Mouse (Mus musculus): Measurements from ENCODE around the gene Cnnm1. TPM values are rescaled to one million over a fixed set of nuclear protein-coding genes. Genes with fewer than 3 reads are reported as not detected.

Gene Cnnm1
- polyA plus RNA-seq, 1 experiment from 2014 or later: 0.29 TPM

DNA sequence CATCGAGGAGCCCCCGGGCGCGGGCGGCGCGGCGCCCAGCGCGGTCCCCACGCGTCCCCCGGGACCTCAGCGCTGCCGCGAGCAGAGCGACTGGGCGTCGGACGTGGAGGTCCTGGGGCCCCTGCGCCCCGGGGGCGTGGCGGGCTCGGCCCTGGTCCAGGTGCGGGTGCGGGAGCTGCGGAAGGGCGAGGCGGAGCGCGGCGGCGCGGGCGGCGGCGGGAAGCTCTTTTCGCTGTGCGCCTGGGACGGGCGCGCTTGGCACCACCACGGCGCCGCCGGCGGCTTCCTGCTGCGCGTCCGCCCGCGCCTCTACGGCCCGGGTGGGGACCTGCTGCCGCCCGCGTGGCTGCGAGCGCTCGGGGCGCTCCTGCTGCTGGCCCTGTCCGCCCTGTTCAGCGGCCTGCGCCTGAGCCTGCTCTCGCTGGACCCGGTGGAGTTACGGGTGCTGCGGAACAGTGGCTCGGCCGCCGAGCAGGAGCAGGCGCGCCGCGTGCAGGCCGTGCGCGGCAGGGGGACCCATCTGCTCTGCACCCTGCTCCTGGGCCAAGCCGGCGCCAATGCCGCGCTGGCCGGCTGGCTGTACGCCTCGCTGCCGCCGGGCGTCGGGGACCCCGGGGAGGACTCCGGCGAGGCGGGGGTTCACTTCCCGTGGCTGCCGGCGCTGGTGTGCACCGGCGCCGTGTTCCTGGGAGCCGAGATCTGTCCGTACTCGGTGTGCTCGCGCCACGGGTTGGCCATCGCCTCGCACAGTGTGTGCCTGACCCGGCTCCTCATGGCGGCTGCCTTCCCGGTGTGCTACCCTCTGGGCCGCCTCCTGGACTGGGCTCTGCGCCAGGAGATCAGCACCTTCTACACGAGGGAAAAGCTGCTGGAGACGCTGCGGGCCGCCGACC is 778 bp downstream of the Cnnm1 start:
- peak overlapping the region; percentile 63 for H3K9ac ChIP-seq (ENCODE audit: low read length)
- no peak overlapping the region for H3K27ac ChIP-seq (ENCODE audit: low read depth, low read length)
- ATAC-seq (ENCODE audit: insufficient read depth, low FRiP score, low TSS enrichment) (peak; percentile 74), DNase-seq (ENCODE audit: low spot score) (peak; percentile 68)
- WGBS: under 1% methylated on average over 100 of the region's 118 CpGs
- H3K36me3 ChIP-seq (ENCODE audit: control insufficient read depth, insufficient read depth, low read length): no peaks in the 10 kb centered on the region
- no peaks in the 10 kb centered on the region for H3K9me3 ChIP-seq (ENCODE audit: control insufficient read depth, low read length)
- H3K4me3 ChIP-seq (ENCODE audit: low read depth, low read length): peak overlapping the region; percentile 70
- H3K27me3 ChIP-seq (ENCODE audit: control insufficient read depth, insufficient read depth, low read length): peaks cover 30% of the 10 kb centered on the region
- peak overlapping the region; percentile 100 for H3K4me2 ChIP-seq (ENCODE audit: low read depth)
- H3K4me1 ChIP-seq (ENCODE audit: control insufficient read depth, insufficient read depth, low read length): no peaks in the 10 kb centered on the region

DNA sequence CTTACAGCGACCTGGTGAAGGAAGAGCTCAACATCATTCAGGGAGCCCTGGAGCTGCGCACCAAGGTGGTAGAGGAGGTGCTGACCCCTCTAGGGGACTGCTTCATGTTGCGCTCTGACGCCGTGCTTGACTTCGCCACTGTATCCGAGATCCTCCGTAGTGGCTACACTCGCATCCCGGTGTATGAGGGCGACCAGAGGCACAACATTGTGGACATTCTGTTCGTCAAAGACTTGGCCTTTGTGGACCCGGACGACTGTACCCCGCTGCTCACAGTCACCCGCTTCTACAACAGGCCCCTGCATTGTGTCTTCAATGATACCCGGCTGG is 1.4 kb downstream of the Cnnm1 start:
- peaks cover 30% of the 10 kb centered on the region for H3K27me3 ChIP-seq (ENCODE audit: control insufficient read depth, insufficient read depth, low read length)
- H3K36me3 ChIP-seq (ENCODE audit: control insufficient read depth, insufficient read depth, low read length): no peaks in the 10 kb centered on the region
- H3K9ac ChIP-seq (ENCODE audit: low read length): peak overlapping the region; percentile 63; the same call in 1 of the 2 replicates
- peak overlapping the region; percentile 100 for H3K4me2 ChIP-seq (ENCODE audit: low read depth)
- ATAC-seq (ENCODE audit: insufficient read depth, low FRiP score, low TSS enrichment) (0 out of 2 replicates have a peak, but pooled peaks have one; percentile 24), DNase-seq (ENCODE audit: low spot score) (no peak)
- H3K9me3 ChIP-seq (ENCODE audit: control insufficient read depth, low read length): no peaks in the 10 kb centered on the region
- 13% methylated on average over 17 of the region's 17 CpGs for WGBS
- peak overlapping the region; percentile 70 for H3K4me3 ChIP-seq (ENCODE audit: low read depth, low read length)
- H3K4me1 ChIP-seq (ENCODE audit: control insufficient read depth, insufficient read depth, low read length): no peaks in the 10 kb centered on the region
- no peak overlapping the region for H3K27ac ChIP-seq (ENCODE audit: low read depth, low read length)

DNA sequence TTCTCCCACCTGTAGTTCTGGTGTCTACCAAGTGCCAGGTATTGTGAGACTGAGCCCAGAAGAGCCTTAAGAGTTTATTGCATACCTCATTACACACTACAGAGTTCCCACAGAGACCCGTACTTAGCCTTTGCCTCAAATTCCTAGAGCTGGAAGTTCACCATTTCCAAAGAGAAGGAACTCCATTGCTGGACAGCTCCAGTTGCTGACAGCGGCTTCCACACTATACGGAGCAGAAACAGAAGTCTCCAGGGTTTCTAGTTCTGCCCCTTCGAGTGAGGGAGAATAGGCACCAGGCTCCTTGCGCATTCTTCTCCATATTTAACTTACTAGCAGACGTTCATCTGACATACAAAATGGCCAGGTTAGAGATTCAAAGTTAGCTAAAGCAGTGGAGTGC is 2.0 kb downstream of the Cnnm1 start:
- Histone ChIP-seq H3K27ac (ENCODE audit: low read depth, low read length) (no peak overlapping the region), H3K9me3 (ENCODE audit: control insufficient read depth, low read length) (no peaks in the 10 kb centered on the region), H3K4me2 (ENCODE audit: low read depth) (no peak overlapping the region), H3K4me3 (ENCODE audit: low read depth, low read length) (no peak overlapping the region), H3K4me1 (ENCODE audit: control insufficient read depth, insufficient read depth, low read length) (no peaks in the 10 kb centered on the region), H3K9ac (ENCODE audit: low read length) (no peak overlapping the region), H3K36me3 (ENCODE audit: control insufficient read depth, insufficient read depth, low read length) (no peaks in the 10 kb centered on the region), H3K27me3 (ENCODE audit: control insufficient read depth, insufficient read depth, low read length) (peaks cover 30% of the 10 kb centered on the region)
- ATAC-seq (ENCODE audit: insufficient read depth, low FRiP score, low TSS enrichment) (no peak), DNase-seq (ENCODE audit: low spot score) (no peak)
- 36% methylated on average over 6 of the region's 6 CpGs for WGBS

DNA sequence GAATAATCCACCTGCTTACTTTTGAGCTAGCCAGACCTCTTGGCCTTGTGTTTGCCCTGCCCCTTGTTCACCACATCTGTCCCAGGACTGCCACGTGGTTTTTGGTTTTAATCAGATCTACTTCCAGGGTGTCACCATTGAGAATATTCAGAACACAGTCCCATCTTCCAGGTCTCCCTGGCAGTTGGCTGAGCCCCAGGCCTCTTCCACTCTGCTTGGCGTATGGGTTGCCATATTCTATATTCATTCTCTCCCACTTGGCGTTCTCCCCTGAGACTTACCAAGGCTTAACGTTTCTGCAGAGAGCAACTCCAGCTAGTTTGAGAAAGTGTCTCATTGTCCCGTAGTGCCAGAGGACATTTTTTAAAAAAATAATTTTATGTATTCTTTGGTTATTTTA is 2.7 kb downstream of the Cnnm1 start:
- H3K27ac ChIP-seq (ENCODE audit: low read depth, low read length): no peak overlapping the region
- 89% methylated on average over 5 of the region's 5 CpGs for WGBS
- H3K27me3 ChIP-seq (ENCODE audit: control insufficient read depth, insufficient read depth, low read length): peaks cover 30% of the 10 kb centered on the region
- H3K36me3 ChIP-seq (ENCODE audit: control insufficient read depth, insufficient read depth, low read length): no peaks in the 10 kb centered on the region
- ATAC-seq (ENCODE audit: insufficient read depth, low FRiP score, low TSS enrichment) (no peak), DNase-seq (ENCODE audit: low spot score) (no peak)
- H3K4me1 ChIP-seq (ENCODE audit: control insufficient read depth, insufficient read depth, low read length): no peaks in the 10 kb centered on the region
- no peak overlapping the region for H3K4me2 ChIP-seq (ENCODE audit: low read depth)
- H3K4me3 ChIP-seq (ENCODE audit: low read depth, low read length): no peak overlapping the region
- no peaks in the 10 kb centered on the region for H3K9me3 ChIP-seq (ENCODE audit: control insufficient read depth, low read length)
- no peak overlapping the region for H3K9ac ChIP-seq (ENCODE audit: low read length)

DNA sequence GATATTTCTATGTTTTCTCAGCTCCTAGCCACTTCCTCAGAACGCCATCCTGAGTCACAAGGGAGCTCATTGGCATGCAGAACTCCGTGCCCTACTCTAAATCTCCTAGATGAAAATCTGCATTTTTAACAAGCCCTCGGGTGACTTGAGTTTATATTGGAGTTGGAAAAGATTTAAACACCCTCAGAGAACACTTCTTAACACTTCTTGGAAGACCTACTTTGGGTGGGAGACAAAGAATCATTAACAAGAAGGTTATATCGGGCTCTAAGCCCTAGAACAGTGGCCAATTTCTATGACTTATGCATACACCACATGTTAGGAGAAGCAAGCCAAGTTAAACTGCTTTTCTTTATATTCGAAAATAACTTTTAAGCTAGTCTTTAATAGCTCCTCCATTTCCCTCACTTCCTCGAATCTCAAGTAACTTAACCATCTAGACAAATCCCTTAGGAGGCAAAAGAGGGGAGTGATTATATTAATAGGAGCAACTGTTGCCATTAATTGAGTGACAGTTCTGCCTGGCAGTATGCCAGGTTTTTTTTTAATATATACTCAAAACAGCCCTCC is 4.5 kb downstream of the Cnnm1 start:
- Histone ChIP-seq H3K9ac (ENCODE audit: low read length) (no peak overlapping the region), H3K27me3 (ENCODE audit: control insufficient read depth, insufficient read depth, low read length) (peaks cover 27% of the 10 kb centered on the region), H3K4me2 (ENCODE audit: low read depth) (no peak overlapping the region), H3K27ac (ENCODE audit: low read depth, low read length) (no peak overlapping the region), H3K4me3 (ENCODE audit: low read depth, low read length) (no peak overlapping the region), H3K4me1 (ENCODE audit: control insufficient read depth, insufficient read depth, low read length) (no peaks in the 10 kb centered on the region), H3K9me3 (ENCODE audit: control insufficient read depth, low read length) (no peaks in the 10 kb centered on the region), H3K36me3 (ENCODE audit: control insufficient read depth, insufficient read depth, low read length) (no peaks in the 10 kb centered on the region)
- ATAC-seq (ENCODE audit: insufficient read depth, low FRiP score, low TSS enrichment) (no peak), DNase-seq (ENCODE audit: low spot score) (no peak)
- 82% methylated on average over 6 of the region's 6 CpGs for WGBS

DNA sequence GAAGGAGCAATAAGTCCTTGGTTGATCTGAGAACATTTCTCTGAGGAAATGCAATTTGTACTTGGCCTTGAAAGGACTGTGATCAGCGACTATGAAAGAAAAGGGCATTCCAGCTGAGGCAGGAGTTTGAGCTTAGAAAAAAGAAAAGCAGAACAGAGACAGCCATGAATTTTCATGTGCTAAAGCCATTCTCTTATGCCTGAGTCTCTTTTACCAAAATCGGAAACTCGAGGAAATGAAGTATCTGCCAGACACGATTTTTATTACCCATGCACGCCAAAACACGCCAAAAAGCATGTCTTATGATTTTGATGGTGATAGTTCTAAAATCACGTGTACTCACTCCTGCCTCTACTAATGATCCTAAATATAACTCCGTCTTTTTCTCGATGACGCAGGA is 11.3 kb downstream of the Cnnm1 start:
- Histone ChIP-seq H3K4me3 (ENCODE audit: low read depth, low read length) (no peak overlapping the region), H3K9me3 (ENCODE audit: control insufficient read depth, low read length) (no peaks in the 10 kb centered on the region), H3K9ac (ENCODE audit: low read length) (no peak overlapping the region), H3K36me3 (ENCODE audit: control insufficient read depth, insufficient read depth, low read length) (no peaks in the 10 kb centered on the region), H3K4me1 (ENCODE audit: control insufficient read depth, insufficient read depth, low read length) (no peaks in the 10 kb centered on the region), H3K27me3 (ENCODE audit: control insufficient read depth, insufficient read depth, low read length) (no peaks in the 10 kb centered on the region), H3K4me2 (ENCODE audit: low read depth) (no peak overlapping the region), H3K27ac (ENCODE audit: low read depth, low read length) (no peak overlapping the region)
- DNase-seq (ENCODE audit: low spot score): no peak
- 88% methylated on average over 10 of the region's 10 CpGs for WGBS
- ATAC-seq (ENCODE audit: insufficient read depth, low FRiP score, low TSS enrichment): no peak

DNA sequence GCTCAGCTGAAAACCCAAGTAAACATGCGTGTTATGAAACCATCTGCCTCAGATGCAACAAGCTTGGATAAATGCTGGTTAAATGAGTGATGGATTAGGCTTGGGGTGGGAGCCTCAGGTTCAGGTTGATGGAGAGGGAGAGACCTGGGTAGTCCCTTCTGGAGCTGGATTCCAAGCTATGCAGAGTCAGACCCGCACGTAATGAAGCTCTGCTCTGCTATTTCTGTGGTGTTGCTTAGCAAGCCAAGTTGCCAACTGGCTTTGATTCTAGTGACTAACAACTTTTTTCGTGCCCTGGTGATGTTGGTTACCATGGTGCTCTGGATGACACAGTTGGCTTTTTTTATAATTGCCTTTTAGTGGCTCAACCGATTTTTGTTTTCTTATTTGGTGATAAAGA is 11.9 kb downstream of the Cnnm1 start:
- Histone ChIP-seq H3K4me2 (ENCODE audit: low read depth) (no peak overlapping the region), H3K36me3 (ENCODE audit: control insufficient read depth, insufficient read depth, low read length) (no peaks in the 10 kb centered on the region), H3K27me3 (ENCODE audit: control insufficient read depth, insufficient read depth, low read length) (no peaks in the 10 kb centered on the region), H3K27ac (ENCODE audit: low read depth, low read length) (no peak overlapping the region), H3K4me1 (ENCODE audit: control insufficient read depth, insufficient read depth, low read length) (no peaks in the 10 kb centered on the region), H3K4me3 (ENCODE audit: low read depth, low read length) (no peak overlapping the region), H3K9ac (ENCODE audit: low read length) (no peak overlapping the region), H3K9me3 (ENCODE audit: control insufficient read depth, low read length) (no peaks in the 10 kb centered on the region)
- no peak for DNase-seq (ENCODE audit: low spot score)
- ATAC-seq (ENCODE audit: insufficient read depth, low FRiP score, low TSS enrichment): no peak
- 88% methylated on average over 5 of the region's 5 CpGs for WGBS

DNA sequence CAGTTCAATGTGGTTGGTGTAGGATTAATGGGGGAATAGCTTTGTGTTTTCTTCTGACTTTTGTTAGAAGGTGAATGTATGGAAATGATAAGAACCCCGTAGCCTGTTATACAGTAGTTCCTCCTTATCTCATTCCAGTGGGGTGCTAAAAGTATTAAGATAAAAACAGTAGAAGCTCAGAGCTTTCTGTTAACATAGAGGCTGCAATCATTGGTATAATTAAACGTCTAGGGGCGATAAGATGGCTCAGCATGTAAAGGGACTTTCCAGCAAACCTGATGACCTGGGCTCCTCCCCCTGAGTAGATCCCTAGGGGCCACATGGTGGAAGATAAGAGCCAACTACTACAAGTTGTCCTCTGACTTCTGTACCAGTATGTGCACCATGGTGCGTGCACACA is 12.8 kb downstream of the Cnnm1 start:
- no peak overlapping the region for H3K9ac ChIP-seq (ENCODE audit: low read length)
- DNase-seq (ENCODE audit: low spot score) (no peak), ATAC-seq (ENCODE audit: insufficient read depth, low FRiP score, low TSS enrichment) (no peak)
- H3K4me1 ChIP-seq (ENCODE audit: control insufficient read depth, insufficient read depth, low read length): no peaks in the 10 kb centered on the region
- H3K4me2 ChIP-seq (ENCODE audit: low read depth): no peak overlapping the region
- H3K27ac ChIP-seq (ENCODE audit: low read depth, low read length): no peak overlapping the region
- H3K27me3 ChIP-seq (ENCODE audit: control insufficient read depth, insufficient read depth, low read length): no peaks in the 10 kb centered on the region
- no peak overlapping the region for H3K4me3 ChIP-seq (ENCODE audit: low read depth, low read length)
- no peaks in the 10 kb centered on the region for H3K9me3 ChIP-seq (ENCODE audit: control insufficient read depth, low read length)
- WGBS: 91% methylated on average over 4 of the region's 4 CpGs
- H3K36me3 ChIP-seq (ENCODE audit: control insufficient read depth, insufficient read depth, low read length): no peaks in the 10 kb centered on the region

DNA sequence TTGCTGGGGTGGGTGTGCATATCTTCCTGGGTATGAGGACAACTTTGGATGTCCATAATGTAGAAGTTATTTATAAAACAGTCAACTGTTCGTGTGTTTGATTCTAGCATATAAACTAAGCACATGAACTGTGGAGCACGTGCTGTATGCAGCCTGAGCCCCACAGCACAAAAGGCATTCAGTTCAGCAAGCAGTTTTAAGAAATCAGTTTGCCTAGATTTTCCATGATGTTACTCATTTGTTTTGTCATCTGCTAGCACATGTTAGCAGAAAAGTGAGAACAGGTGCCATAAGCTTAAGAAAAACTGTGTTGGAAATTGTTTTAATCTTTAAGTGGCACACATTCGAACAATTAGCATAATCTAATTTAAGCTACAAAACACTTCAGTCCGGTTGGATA is 19.7 kb downstream of the Cnnm1 start:
- WGBS: 79% methylated on average over 4 of the region's 4 CpGs
- Histone ChIP-seq H3K4me3 (ENCODE audit: low read depth, low read length) (no peak overlapping the region), H3K9me3 (ENCODE audit: control insufficient read depth, low read length) (no peaks in the 10 kb centered on the region)

More for the DNA sequence above, 19.7 kb downstream of the Cnnm1 start:
- DNase-seq (ENCODE audit: low spot score) (no peak), ATAC-seq (ENCODE audit: insufficient read depth, low FRiP score, low TSS enrichment) (no peak)
- no peak overlapping the region for H3K4me2 ChIP-seq (ENCODE audit: low read depth)
- no peak overlapping the region for H3K27ac ChIP-seq (ENCODE audit: low read depth, low read length)
- H3K4me1 ChIP-seq (ENCODE audit: control insufficient read depth, insufficient read depth, low read length): no peaks in the 10 kb centered on the region
- H3K27me3 ChIP-seq (ENCODE audit: control insufficient read depth, insufficient read depth, low read length): no peaks in the 10 kb centered on the region
- no peak overlapping the region for H3K9ac ChIP-seq (ENCODE audit: low read length)
- H3K36me3 ChIP-seq (ENCODE audit: control insufficient read depth, insufficient read depth, low read length): no peaks in the 10 kb centered on the region
